Mouse (Mus musculus) testis, adult 2 months (tissue): ENCODE measurements around the gene Tmem170. TPM values are rescaled to one million over a fixed set of nuclear protein-coding genes. Genes with fewer than 3 reads are reported as not detected.

Source experiments
- H3K27ac ChIP-seq: fragments of 200-500 bp; 2 replicates; pipeline ENCODE4 v1.5.1; 2012; ENCODE audit warnings: low read depth, low read length; ENCODE audit not compliant: control insufficient read depth, insufficient read depth
- H3K27me3 ChIP-seq: fragments of 200-500 bp; 2 replicates; pipeline ENCODE4 v1.6.1; 2012; ENCODE audit warnings: mild to moderate bottlenecking, low read length, moderate library complexity; ENCODE audit not compliant: control insufficient read depth, insufficient read depth
- H3K36me3 ChIP-seq: fragments of 200-500 bp; 2 replicates; pipeline ENCODE4 v1.6.1; 2012; ENCODE audit warnings: mild to moderate bottlenecking, low read length; ENCODE audit not compliant: control insufficient read depth, insufficient read depth
- H3K4me1 ChIP-seq: fragments of 200-500 bp; 2 replicates; pipeline ENCODE4 v1.6.1; 2012; ENCODE audit warnings: low read length; ENCODE audit not compliant: control insufficient read depth, insufficient read depth
- H3K4me3 ChIP-seq: fragments of 200-500 bp; 2 replicates; pipeline ENCODE4 v1.5.1; 2012; ENCODE audit warnings: low read depth, mild to moderate bottlenecking, low read length, moderate library complexity, mixed read lengths; ENCODE audit not compliant: control insufficient read depth
- CTCF ChIP-seq: fragments of 200-500 bp; IDR thresholded peaks from 2 replicates; pipeline ENCODE4 v1.5.1; 2012; ENCODE audit warnings: low read depth, mild to moderate bottlenecking, inconsistent platforms, low read length, moderate library complexity; ENCODE audit not compliant: control insufficient read depth, insufficient read depth, insufficient replicate concordance
- POLR2A ChIP-seq: fragments of 200-500 bp; IDR thresholded peaks from 2 replicates; pipeline ENCODE4 v1.6.1; 2012; ENCODE audit warnings: low read depth, mild to moderate bottlenecking, inconsistent platforms, low read length, moderate library complexity; ENCODE audit not compliant: control insufficient read depth
- polyA plus RNA-seq: library from polyadenylated mRNA; depleted of rRNA; stranded (reverse); fragments of >200 nt; gene quantifications from 2 replicates; pipeline ENCODE4 v1.2.3, GENCODE M21; 2012

Gene Tmem170
- polyA plus RNA-seq, 1 experiment = 9.1 TPM

DNA sequence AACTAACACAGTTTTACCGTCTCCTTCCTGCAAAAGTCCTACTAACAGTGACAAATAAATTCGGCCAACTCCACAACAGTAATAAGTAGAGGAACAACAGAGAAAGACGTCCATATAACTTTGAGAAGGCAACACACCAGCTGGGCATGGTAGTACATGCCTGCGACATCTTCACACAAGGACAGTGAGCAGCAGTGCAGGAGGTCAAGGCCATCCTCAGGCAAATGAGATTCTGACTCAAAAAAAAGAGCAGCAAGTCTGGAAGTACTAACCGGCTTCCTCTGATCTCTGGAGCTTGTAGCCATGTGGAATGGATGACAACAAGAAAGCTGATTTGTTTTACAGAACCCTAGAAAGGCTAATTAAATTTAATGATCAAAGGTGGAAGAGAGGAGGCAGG, 43.6 kb downstream of the Tmem170 start:
- Histone ChIP-seq H3K27me3 (no peaks in the 10 kb centered on the region), H3K4me1 (no peaks in the 10 kb centered on the region), H3K36me3 (peaks cover 3% of the 10 kb centered on the region), H3K27ac (no peak overlapping the region), H3K4me3 (no peak overlapping the region)
- TF ChIP-seq POLR2A = no peak
- TF ChIP-seq CTCF = no peak

DNA sequence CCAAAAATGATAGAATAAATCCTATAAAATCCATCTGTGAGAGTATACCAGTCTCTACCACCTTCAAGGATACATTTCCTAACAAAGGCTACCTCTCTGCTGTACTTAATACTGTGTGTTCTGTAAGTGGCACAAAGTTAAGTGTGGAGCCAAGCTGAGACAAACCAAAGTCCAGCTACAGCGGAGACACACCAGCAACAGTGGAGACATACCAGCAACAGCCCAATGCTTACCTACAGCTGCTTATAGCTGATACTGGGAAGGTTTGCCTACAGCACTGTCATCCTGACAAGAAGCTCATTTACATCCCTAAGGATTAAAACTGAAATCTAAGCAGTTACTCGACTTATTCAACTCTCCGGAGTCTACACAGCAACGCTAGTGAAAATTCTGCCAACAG, 44.6 kb downstream of the Tmem170 start:
- Histone ChIP-seq H3K27ac (no peak overlapping the region), H3K4me1 (no peaks in the 10 kb centered on the region), H3K4me3 (no peak overlapping the region), H3K36me3 (peaks cover 3% of the 10 kb centered on the region), H3K27me3 (no peaks in the 10 kb centered on the region)
- TF ChIP-seq POLR2A (no peak), CTCF (no peak)

DNA sequence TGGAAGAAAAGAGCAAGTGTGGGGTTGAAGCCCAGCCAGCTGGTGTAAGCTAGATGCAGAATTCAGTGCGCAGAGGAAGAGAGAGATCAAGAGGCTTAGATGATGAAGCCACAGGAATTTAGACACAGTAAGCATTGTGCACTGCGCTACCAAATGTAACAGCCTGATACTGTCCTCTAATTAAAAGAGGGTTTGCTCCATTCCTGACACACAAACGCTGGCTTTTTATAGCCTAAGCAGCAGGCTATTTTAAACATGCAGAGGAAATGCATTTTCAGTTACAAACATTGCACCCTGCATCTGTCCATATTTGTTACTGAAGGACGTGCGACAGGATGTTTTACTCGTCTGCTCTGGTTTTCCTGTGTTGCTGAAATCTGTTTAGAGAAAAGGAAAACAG, 48.0 kb downstream of the Tmem170 start:
- Histone ChIP-seq H3K27ac (no peak overlapping the region), H3K4me3 (no peak overlapping the region), H3K36me3 (peaks cover 3% of the 10 kb centered on the region), H3K27me3 (no peaks in the 10 kb centered on the region), H3K4me1 (no peaks in the 10 kb centered on the region)
- no peak for TF ChIP-seq CTCF
- no peak for TF ChIP-seq POLR2A

DNA sequence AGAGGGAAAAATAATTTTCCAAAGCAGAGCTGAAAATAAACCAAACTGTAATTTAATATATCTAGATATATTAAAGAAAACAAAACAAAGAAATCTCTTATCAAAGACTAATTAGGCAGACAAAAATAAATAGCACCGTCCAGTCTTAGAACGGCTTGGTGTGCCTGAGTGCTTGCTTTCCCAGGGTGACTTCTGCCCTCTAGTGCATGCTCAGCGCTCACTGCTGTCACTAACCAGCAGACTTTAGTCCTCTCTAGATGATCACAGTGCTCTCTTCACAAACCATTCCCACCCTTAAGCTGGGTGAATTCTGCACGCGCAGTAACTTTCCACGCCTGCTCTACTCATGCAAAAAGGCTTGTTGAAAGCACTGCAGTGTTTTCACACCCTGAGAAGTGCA, 51.3 kb downstream of the Tmem170 start:
- Histone ChIP-seq H3K36me3 (peaks cover 1% of the 10 kb centered on the region), H3K4me3 (no peak overlapping the region), H3K27me3 (no peaks in the 10 kb centered on the region), H3K27ac (no peak overlapping the region), H3K4me1 (no peaks in the 10 kb centered on the region)
- no peak for TF ChIP-seq POLR2A
- peak; percentile 39; the same call in 1 of the 2 replicates for TF ChIP-seq CTCF

DNA sequence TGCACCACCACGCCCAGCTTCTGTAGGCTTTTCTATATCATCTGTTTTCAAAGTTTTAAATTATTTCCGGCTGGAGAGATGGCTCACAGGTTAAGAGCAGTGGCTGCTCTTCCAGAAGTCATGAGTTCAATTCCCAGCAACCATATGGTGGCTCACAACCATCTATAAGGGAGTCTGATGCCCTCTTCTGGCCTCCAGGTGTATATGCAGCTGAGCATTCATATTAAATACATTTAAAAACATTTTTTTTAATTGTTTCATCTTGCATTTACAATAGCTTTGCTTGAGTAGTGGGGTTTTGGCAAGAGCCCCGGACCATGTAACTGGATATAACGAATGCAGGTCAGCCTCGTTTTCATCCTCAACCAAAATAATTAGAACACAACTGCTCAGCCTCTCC, 52.2 kb downstream of the Tmem170 start:
- Histone ChIP-seq H3K4me1 (no peaks in the 10 kb centered on the region), H3K36me3 (peaks cover 1% of the 10 kb centered on the region), H3K4me3 (no peak overlapping the region), H3K27me3 (no peaks in the 10 kb centered on the region), H3K27ac (no peak overlapping the region)
- TF ChIP-seq POLR2A = no peak
- no peak for TF ChIP-seq CTCF

DNA sequence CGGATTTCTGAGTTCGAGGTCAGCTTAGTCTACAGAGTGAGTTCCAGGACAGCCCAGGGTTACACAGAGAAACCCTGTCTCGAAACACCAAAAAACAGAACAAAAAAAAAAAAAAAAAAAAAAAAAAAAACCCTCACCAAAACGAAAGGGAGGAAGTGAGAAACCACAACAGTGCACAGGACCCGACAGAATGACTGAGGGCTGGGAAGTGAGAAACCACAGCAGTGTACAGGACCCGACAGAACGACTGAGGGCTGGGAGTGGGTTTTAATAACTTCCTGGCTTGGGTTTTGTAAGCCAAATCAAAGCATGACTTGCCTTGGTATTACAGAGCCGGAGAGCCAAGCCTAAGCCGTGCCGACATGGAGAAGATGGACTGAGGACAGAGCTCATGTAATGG, 55.4 kb downstream of the Tmem170 start:
- Histone ChIP-seq H3K27me3 (no peaks in the 10 kb centered on the region), H3K27ac (no peak overlapping the region), H3K36me3 (no peaks in the 10 kb centered on the region; the same call in 1 of the 2 replicates), H3K4me3 (no peak overlapping the region), H3K4me1 (no peaks in the 10 kb centered on the region)
- no peak for TF ChIP-seq POLR2A
- no peak for TF ChIP-seq CTCF

DNA sequence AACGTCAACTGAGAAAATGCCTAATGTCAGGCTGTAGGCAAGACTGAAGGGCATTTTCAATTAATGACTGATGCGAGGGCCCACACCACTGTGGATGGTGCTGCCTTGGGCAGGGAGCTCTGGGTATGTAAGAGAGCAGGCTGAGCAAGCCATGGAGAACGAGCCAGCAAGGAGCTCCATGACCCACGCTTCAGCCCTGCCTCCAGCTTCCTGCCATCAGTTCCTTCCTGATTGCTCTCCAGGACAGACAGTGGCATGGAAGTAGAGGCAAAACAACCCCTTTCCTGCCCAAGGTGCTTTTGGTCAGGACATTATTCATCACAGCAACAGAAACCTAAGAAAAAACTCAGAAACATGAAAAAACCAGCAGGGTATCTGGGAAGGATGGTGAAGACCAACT, 55.9 kb downstream of the Tmem170 start:
- no peak overlapping the region for H3K4me3 ChIP-seq
- H3K4me1 ChIP-seq = no peaks in the 10 kb centered on the region
- TF ChIP-seq CTCF (no peak), POLR2A (no peak)
- no peak overlapping the region for H3K27ac ChIP-seq
- no peaks in the 10 kb centered on the region for H3K27me3 ChIP-seq
- no peaks in the 10 kb centered on the region; the same call in 1 of the 2 replicates for H3K36me3 ChIP-seq

GRCm38 (mm10) chr8:111820018-111820417, 56.5 kb downstream of the Tmem170 start:
- H3K4me3 ChIP-seq = no peak overlapping the region
- no peak for TF ChIP-seq CTCF
- TF ChIP-seq POLR2A = no peak
- H3K27ac ChIP-seq = no peak overlapping the region
- no peaks in the 10 kb centered on the region for H3K27me3 ChIP-seq
- H3K36me3 ChIP-seq = no peaks in the 10 kb centered on the region; the same call in 1 of the 2 replicates
- H3K4me1 ChIP-seq = no peaks in the 10 kb centered on the region
